Mouse (Mus musculus) limb, embryonic 15.5 days (tissue): ENCODE measurements around the gene Osbp. TPM values are rescaled to one million over a fixed set of nuclear protein-coding genes. Genes with fewer than 3 reads are reported as not detected.

ENCODE experiments used
- ATAC-seq: fragments of 200-750 bp; cut with Nextera tagmentation; 2 replicates; pipeline ENCODE4 v1.8.0; 2017; ENCODE audit warnings: low read depth, moderate TSS enrichment; ENCODE audit not compliant: insufficient number of reproducible peaks, low FRiP score, low TSS enrichment
- H3K27ac ChIP-seq: fragments of 300-500 bp; sonication (generic); 2 replicates; pipeline ENCODE4 v1.5.1; 2015; ENCODE audit warnings: moderate library complexity, mild to moderate bottlenecking, inconsistent platforms
- H3K27me3 ChIP-seq: fragments of 300-500 bp; sonication (generic); 2 replicates; pipeline ENCODE4 v1.6.1; 2015; ENCODE audit warnings: inconsistent platforms
- H3K36me3 ChIP-seq: fragments of 300-500 bp; sonication (generic); 2 replicates; pipeline ENCODE4 v1.6.1; 2015; ENCODE audit warnings: inconsistent platforms
- H3K4me1 ChIP-seq: fragments of 300-500 bp; sonication (generic); 2 replicates; pipeline ENCODE4 v1.6.1; 2015; ENCODE audit warnings: inconsistent platforms
- H3K4me2 ChIP-seq: fragments of 300-500 bp; sonication (generic); 2 replicates; pipeline ENCODE4 v1.6.1; 2015; ENCODE audit warnings: mild to moderate bottlenecking, inconsistent platforms
- H3K4me3 ChIP-seq: fragments of 300-500 bp; sonication (generic); 2 replicates; pipeline ENCODE4 v1.5.1; 2015; ENCODE audit warnings: mild to moderate bottlenecking, inconsistent platforms
- H3K9ac ChIP-seq: fragments of 300-500 bp; sonication (generic); 2 replicates; pipeline ENCODE4 v1.6.1; 2015; ENCODE audit warnings: inconsistent platforms
- H3K9me3 ChIP-seq: fragments of 300-500 bp; sonication (generic); 2 replicates; pipeline ENCODE4 v1.6.1; 2016; ENCODE audit warnings: inconsistent platforms
- WGBS: fragments of 180-500 bp; shearing (Covaris S2); methylation state at CpG from one replicate; pipeline ENCODE4 v1.1.7; 2015; 5-methylcytosine and 5-hydroxymethylcytosine counted together
- microRNA-seq: library from miRNA; unstranded; fragments of <30 nt; microRNA quantifications from one replicate; pipeline ENCODE4, GENCODE M21; 2016
- polyA plus RNA-seq: library from polyadenylated mRNA; unstranded; fragments of >200 nt; fragmentation: Nextera tagmentation; extraction: Ambion mirVana; gene quantifications from 2 replicates; pipeline ENCODE4 v1.2.1, GENCODE M21; 2015

The Osbp gene
- polyA plus RNA-seq, 1 experiment from 2014 or later: 5.6 TPM

DNA sequence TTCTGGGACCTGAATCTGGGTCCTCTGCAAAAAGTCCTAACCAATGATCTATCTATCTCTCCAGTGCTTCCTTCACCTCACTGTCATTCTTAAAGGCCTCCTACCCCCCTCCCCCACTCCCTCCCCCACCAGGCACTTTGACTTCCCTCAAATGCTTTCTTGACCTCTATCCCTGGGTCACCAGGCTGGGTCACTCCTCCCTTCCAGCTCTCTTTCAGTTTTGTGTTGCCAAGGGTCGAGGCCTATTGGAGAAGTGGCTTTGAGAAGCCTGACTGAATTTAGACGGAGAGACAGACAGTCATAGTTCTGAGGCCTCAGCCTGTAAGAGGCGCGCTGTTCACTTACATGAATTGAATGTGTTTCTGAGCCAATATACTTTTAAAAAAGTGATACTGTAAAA is 50.5 kb downstream of the Osbp start:
- Histone ChIP-seq H3K4me1 (no peaks in the 10 kb centered on the region), H3K9ac (no peak overlapping the region), H3K4me3 (no peak overlapping the region), H3K9me3 (no peaks in the 10 kb centered on the region), H3K27ac (no peak overlapping the region), H3K36me3 (no peaks in the 10 kb centered on the region), H3K27me3 (no peaks in the 10 kb centered on the region), H3K4me2 (no peak overlapping the region)
- no peak for ATAC-seq
- 85% methylated on average over 4 of the region's 4 CpGs for WGBS

DNA sequence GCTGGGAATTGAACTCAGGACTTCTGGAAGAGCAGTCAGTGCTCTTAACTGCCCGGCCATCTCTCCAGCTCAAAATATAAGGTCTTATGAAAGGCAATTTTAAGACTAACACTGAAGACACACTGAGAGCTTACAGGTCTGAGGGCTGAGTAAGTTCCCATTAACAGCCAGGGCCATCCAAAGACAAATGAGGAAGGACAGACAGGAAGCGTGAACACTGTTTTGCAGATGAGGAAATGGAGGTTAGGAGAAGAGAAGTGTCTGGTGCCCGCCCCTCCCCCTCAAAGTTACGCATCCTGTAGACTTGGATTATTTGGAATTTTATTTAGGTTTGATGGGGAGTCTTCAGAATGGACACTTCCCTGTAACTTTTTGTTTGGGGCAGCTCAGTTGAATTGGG is 58.4 kb downstream of the Osbp start:
- Histone ChIP-seq H3K9ac (no peak overlapping the region), H3K27me3 (no peaks in the 10 kb centered on the region), H3K4me1 (no peaks in the 10 kb centered on the region), H3K4me2 (no peak overlapping the region), H3K36me3 (no peaks in the 10 kb centered on the region), H3K4me3 (no peak overlapping the region), H3K9me3 (no peaks in the 10 kb centered on the region), H3K27ac (no peak overlapping the region)
- ATAC-seq: no peak
- WGBS: 84% methylated on average over 4 of the region's 4 CpGs

DNA sequence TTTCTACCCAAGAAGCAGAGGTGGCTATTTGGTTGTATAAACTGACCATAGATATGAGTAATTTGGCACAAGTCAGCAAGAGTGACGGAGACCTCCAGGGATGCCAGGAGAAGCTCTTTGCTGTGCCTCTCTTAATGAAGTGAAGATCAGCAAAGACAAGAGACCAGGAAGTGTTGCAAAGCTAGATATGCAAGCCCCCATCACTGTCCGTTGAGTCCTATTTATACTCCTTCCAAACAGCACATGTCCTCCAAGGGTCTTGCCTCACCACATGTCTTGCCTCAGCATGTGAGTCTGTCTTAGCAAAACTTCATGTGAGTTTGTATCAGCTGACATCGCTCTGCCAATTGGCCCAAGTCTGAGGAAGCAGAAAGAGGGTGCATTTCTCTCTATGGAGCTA is 59.6 kb downstream of the Osbp start:
- no peak for ATAC-seq
- Histone ChIP-seq H3K9me3 (no peaks in the 10 kb centered on the region), H3K36me3 (no peaks in the 10 kb centered on the region), H3K27ac (no peak overlapping the region), H3K27me3 (no peaks in the 10 kb centered on the region), H3K4me1 (no peaks in the 10 kb centered on the region), H3K4me3 (no peak overlapping the region), H3K4me2 (no peak overlapping the region), H3K9ac (no peak overlapping the region)
- 88% methylated on average over 3 of the region's 3 CpGs for WGBS

- Histone ChIP-seq H3K36me3 (no peaks in the 10 kb centered on the region), H3K27ac (no peak overlapping the region), H3K4me3 (no peak overlapping the region), H3K27me3 (no peaks in the 10 kb centered on the region), H3K9ac (no peak overlapping the region), H3K4me2 (no peak overlapping the region), H3K9me3 (no peaks in the 10 kb centered on the region), H3K4me1 (no peaks in the 10 kb centered on the region)
- WGBS: 62% methylated on average over 2 of the region's 2 CpGs
- ATAC-seq: no peak
Observed at GRCm38 (mm10) chr19:12026606-12027005, 60.9 kb downstream of the Osbp start.

DNA sequence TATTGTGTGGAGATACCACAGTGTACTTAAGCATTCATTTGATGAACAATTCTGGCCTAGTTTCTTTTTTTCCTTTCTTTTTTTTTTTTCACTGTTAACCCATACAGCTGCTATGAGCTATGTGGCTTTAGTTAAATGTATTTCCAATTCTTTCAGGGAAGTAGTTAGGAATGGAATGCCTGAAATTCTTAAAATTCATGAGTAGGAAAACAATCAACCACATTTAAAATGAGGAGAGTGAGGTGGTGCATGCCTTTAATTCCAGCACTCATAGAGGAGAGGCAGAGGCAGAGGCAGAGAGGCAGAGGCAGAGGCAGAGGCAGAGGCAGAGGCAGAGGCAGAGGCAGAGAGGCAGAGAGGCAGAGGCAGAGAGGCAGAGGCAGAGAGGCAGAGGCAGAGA is 72.0 kb downstream of the Osbp start:
- Histone ChIP-seq H3K4me3 (no peak overlapping the region), H3K4me1 (no peaks in the 10 kb centered on the region), H3K27ac (no peak overlapping the region), H3K9ac (no peak overlapping the region), H3K36me3 (no peaks in the 10 kb centered on the region), H3K27me3 (no peaks in the 10 kb centered on the region), H3K4me2 (no peak overlapping the region), H3K9me3 (no peaks in the 10 kb centered on the region)
- no peak for ATAC-seq

GRCm38 (mm10) chr19:12041217-12041616 is 75.5 kb downstream of the Osbp start, which contains the start of gene Olfr1423:
Gene Olfr1423 (minus strand): TSS chr19:12041317.
- Histone ChIP-seq H3K4me3 (no peak within 1 kb of the TSS), H3K27ac (no peak within 1 kb of the TSS), H3K9me3 (no peaks in the 10 kb centered on the region), H3K4me2 (no peak within 1 kb of the TSS), H3K36me3 (no peaks in the 10 kb centered on the region), H3K27me3 (no peaks in the 10 kb centered on the region), H3K4me1 (no peaks in the 10 kb centered on the region), H3K9ac (no peak within 1 kb of the TSS)
- no peak for ATAC-seq
- WGBS: 53% methylated on average over 2 of the region's 2 CpGs

DNA sequence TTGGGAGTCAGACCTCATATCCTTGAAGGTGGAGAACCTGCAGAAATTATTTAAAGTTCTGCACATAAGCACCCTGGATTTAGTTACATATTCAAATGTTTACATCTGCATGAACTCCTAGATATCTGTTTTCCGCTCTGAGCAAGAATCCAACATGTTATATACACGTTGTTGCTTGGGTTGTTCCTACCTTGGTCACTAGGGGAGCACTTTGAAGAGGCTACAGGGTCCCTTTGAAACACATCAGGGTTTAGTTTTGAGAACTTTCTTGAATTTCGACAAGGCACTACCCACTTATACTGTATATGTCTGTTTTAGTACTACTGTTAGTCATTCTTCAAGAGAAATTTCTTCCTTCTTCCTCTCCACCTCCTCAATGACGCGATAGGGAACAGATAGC is 77.4 kb downstream of the Osbp start:
- WGBS: 86% methylated on average over 5 of the region's 5 CpGs
- H3K4me3 ChIP-seq: no peak overlapping the region
- H3K4me1 ChIP-seq: no peaks in the 10 kb centered on the region
- no peak for ATAC-seq
- H3K4me2 ChIP-seq: no peak overlapping the region
- no peaks in the 10 kb centered on the region for H3K27me3 ChIP-seq
- H3K36me3 ChIP-seq: no peaks in the 10 kb centered on the region
- H3K27ac ChIP-seq: no peak overlapping the region
- no peak overlapping the region for H3K9ac ChIP-seq
- no peaks in the 10 kb centered on the region for H3K9me3 ChIP-seq

Small RNAs within 50 kb of the gene (microRNA-seq; reads per million reads assigned to microRNA genes)
- gene Mir6994: 4.3 reads per million, percentile 13 among the genes with 10 or more reads in this experiment

Other genes with a start within 250 kb of the Osbp start
- not detected in 2 replicates for gene Gif, start 218.4 kb upstream of the Osbp start, polyA plus RNA-seq
- 38.9 and 40.1 TPM in 2 replicates for gene Mrpl16, start 195.6 kb upstream of the Osbp start, polyA plus RNA-seq
- gene Stx3, start 146.5 kb upstream of the Osbp start, polyA plus RNA-seq: 6.2 and 6.4 TPM in 2 replicates
- not detected in 2 replicates for gene Olfr1417, start 126.7 kb upstream of the Osbp start, polyA plus RNA-seq
- gene Olfr1418, start 104.9 kb upstream of the Osbp start, polyA plus RNA-seq: not detected in 2 replicates
- gene Olfr1419, start 90.8 kb upstream of the Osbp start, polyA plus RNA-seq: not detected in 2 replicates
- 0.23 TPM in 1 of 2 replicates, not detected in the other for gene Olfr1420, start 79.4 kb upstream of the Osbp start, polyA plus RNA-seq
- gene Patl1, start 53.5 kb upstream of the Osbp start, polyA plus RNA-seq: 15.5 and 16.4 TPM in 2 replicates
- 0.03 TPM in 1 of 2 replicates, not detected in the other for gene Olfr1423, start 75.4 kb downstream of the Osbp start, polyA plus RNA-seq
- not detected in 2 replicates for gene Olfr1424, start 96.7 kb downstream of the Osbp start, polyA plus RNA-seq
- not detected in 2 replicates for gene Olfr1425, start 111.8 kb downstream of the Osbp start, polyA plus RNA-seq
- gene Olfr1426, start 126.1 kb downstream of the Osbp start, polyA plus RNA-seq: not detected in 2 replicates
- not detected in 2 replicates for gene Olfr1427, start 137.4 kb downstream of the Osbp start, polyA plus RNA-seq
- not detected in 2 replicates for gene Olfr1428, start 150.0 kb downstream of the Osbp start, polyA plus RNA-seq
- not detected in 2 replicates for gene Olfr76, start 157.3 kb downstream of the Osbp start, polyA plus RNA-seq
- gene Olfr1555-ps1, start 204.2 kb downstream of the Osbp start, polyA plus RNA-seq: not detected in 2 replicates
- not detected in 2 replicates for gene Olfr1431, start 234.7 kb downstream of the Osbp start, polyA plus RNA-seq